Mouse (Mus musculus): ENCODE measurements around the gene Cntn5. TPM values are rescaled to one million over a fixed set of nuclear protein-coding genes. Genes with fewer than 3 reads are reported as not detected.

The Cntn5 gene
- polyA plus RNA-seq, 1 experiment from 2014 or later: 0.54 TPM

DNA sequence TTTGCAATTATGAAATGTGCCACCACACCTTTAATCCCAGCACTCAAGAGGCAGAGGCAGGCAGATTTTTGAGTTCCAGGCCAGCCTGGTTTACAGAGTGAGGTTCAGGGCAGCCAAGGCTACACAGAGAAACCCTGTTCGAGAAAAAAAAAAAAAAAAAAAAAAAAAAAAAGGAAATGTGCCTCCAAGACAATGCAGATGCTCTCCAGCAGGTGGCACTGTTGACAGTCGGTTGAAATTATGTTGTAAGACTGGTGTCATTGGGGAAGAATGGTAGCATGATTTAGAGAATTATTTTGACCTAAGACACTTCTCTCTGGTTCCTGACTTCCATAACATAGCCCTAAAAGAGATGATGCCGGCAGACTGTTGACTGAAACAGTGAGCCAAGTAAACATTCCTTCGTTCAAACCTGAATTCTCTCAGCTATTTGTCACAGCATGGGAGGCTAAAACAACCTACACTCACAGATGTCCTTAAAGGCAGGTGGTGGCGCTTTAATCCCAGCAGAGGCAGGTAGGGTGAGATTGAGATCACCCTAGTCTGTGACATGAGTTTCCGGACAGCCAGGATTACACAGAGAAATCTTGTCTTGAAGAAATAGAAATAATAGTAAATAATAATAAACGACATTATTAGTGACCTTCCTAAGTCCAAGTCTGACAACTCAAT is 579.7 kb downstream of the Cntn5 start:
- Histone ChIP-seq H3K4me3 (ENCODE audit: low read depth, low read length) (no peak overlapping the region), H3K36me3 (ENCODE audit: control insufficient read depth, insufficient read depth, low read length) (no peaks in the 10 kb centered on the region), H3K27ac (ENCODE audit: low read depth) (no peak overlapping the region), H3K4me2 (ENCODE audit: low read length) (no peak overlapping the region), H3K4me1 (replicated peaks; ENCODE audit: control insufficient read depth, insufficient read depth, low read length) (no peaks in the 10 kb centered on the region), H3K9ac (ENCODE audit: low read length) (no peak overlapping the region), H3K27me3 (replicated peaks; ENCODE audit: control insufficient read depth, insufficient read depth, low read length) (no peaks in the 10 kb centered on the region), H3K9me3 (ENCODE audit: control insufficient read depth, low read length) (no peaks in the 10 kb centered on the region)
- peak; percentile 69 for DNase-seq (ENCODE audit: low spot score)
- WGBS: 36% methylated on average over 7 of the region's 7 CpGs
- no peak for ATAC-seq (replicated peaks; ENCODE audit: low FRiP score, low TSS enrichment, low read depth)

DNA sequence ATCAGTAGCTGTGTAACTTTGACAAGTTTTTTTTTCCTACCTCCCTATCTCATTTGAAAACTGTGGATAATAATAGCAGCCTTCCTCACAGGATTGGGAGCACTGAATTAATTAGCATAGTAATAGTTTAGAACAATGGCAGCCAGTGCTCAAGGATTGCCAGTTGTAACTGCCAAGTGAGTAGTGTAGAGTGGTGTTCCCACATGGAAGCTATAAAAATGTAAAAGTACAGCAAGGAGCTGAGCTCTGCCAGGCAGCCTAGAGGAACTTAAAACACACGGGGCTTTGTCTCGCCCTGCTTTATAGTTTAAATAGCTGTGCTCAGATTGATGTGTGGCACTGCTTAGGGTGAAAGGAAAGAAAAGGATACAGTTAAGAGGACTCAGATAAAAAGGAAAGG is 635.2 kb downstream of the Cntn5 start:
- Histone ChIP-seq H3K27ac (ENCODE audit: low read depth) (no peak overlapping the region), H3K9me3 (ENCODE audit: control insufficient read depth, low read length) (no peaks in the 10 kb centered on the region), H3K27me3 (replicated peaks; ENCODE audit: control insufficient read depth, insufficient read depth, low read length) (no peaks in the 10 kb centered on the region), H3K9ac (ENCODE audit: low read length) (no peak overlapping the region), H3K4me3 (ENCODE audit: low read depth, low read length) (no peak overlapping the region), H3K36me3 (ENCODE audit: control insufficient read depth, insufficient read depth, low read length) (no peaks in the 10 kb centered on the region), H3K4me1 (replicated peaks; ENCODE audit: control insufficient read depth, insufficient read depth, low read length) (no peaks in the 10 kb centered on the region), H3K4me2 (ENCODE audit: low read length) (no peak overlapping the region)
- WGBS: 31% methylated on average over 2 of the region's 2 CpGs
- DNase-seq (ENCODE audit: low spot score): no peak
- no peak for ATAC-seq (replicated peaks; ENCODE audit: low FRiP score, low TSS enrichment, low read depth)

DNA sequence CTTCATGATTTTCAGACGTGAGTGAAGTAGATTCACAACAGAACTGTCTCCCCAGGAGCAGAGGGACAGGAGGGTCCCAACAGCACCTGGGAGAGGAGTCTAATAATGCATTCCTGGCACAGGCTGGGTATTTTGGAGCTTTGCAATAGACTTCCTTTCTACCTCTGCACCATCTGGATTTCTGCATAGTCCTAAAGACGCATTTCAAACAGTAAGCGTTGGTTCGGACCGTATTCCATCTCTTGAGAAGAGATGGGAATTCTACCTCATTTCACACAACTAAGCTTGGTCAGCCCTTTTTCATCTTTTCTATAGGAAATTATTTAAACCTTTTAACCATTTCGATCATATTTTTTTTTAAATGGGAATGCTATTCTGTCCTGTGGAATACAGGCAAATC is 635.7 kb downstream of the Cntn5 start:
- ATAC-seq (replicated peaks; ENCODE audit: low FRiP score, low TSS enrichment, low read depth) (no peak), DNase-seq (ENCODE audit: low spot score) (no peak)
- Histone ChIP-seq H3K4me1 (replicated peaks; ENCODE audit: control insufficient read depth, insufficient read depth, low read length) (no peaks in the 10 kb centered on the region), H3K4me3 (ENCODE audit: low read depth, low read length) (no peak overlapping the region), H3K36me3 (ENCODE audit: control insufficient read depth, insufficient read depth, low read length) (no peaks in the 10 kb centered on the region), H3K27me3 (replicated peaks; ENCODE audit: control insufficient read depth, insufficient read depth, low read length) (no peaks in the 10 kb centered on the region), H3K9me3 (ENCODE audit: control insufficient read depth, low read length) (no peaks in the 10 kb centered on the region), H3K27ac (ENCODE audit: low read depth) (no peak overlapping the region), H3K9ac (ENCODE audit: low read length) (no peak overlapping the region), H3K4me2 (ENCODE audit: low read length) (no peak overlapping the region)
- 79% methylated on average over 6 of the region's 6 CpGs for WGBS

DNA sequence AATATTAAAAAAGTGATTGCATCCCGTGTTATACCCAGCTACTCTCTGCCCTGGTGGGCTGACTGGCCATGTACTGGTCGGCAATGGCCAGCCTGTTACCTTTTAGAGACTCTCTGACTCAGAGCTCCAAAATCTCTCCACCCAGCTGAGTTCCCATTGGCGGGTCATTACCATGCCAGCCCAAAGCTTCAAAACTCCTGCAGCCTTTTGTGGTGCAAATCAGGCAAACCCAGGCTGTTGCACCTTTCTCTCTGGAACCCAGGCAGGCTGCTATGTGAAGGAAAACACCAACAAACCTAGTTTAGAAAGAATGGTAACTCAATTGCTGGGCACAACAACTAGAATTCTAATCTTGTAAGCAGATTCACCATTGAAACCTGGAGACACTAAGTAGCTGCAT is 639.0 kb downstream of the Cntn5 start:
- Histone ChIP-seq H3K9ac (ENCODE audit: low read length) (no peak overlapping the region), H3K4me3 (ENCODE audit: low read depth, low read length) (no peak overlapping the region), H3K4me2 (ENCODE audit: low read length) (no peak overlapping the region), H3K36me3 (ENCODE audit: control insufficient read depth, insufficient read depth, low read length) (no peaks in the 10 kb centered on the region), H3K9me3 (ENCODE audit: control insufficient read depth, low read length) (no peaks in the 10 kb centered on the region), H3K4me1 (replicated peaks; ENCODE audit: control insufficient read depth, insufficient read depth, low read length) (no peaks in the 10 kb centered on the region), H3K27ac (ENCODE audit: low read depth) (no peak overlapping the region), H3K27me3 (replicated peaks; ENCODE audit: control insufficient read depth, insufficient read depth, low read length) (no peaks in the 10 kb centered on the region)
- ATAC-seq (replicated peaks; ENCODE audit: low FRiP score, low TSS enrichment, low read depth) (no peak), DNase-seq (ENCODE audit: low spot score) (no peak)
- WGBS: 52% methylated on average over 3 of the region's 3 CpGs

DNA sequence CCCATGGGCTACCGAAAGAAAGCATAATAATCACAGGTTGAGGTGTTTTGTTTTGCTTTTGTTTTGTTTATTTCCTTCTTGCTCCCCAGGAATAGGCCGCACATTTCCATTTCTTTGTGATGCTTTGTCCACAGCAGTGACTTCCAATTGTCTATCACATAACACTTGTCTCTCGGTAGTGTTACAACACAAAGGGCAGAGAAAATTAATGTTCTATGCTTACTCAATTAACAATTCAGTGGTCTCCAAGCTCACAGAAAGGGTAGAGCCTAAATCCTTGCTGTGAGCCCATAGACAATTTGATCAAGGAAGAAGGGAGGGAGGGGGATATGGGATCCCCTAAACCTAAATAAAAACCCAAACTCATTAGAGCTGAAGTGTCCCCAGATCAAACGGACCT is 671.2 kb downstream of the Cntn5 start:
- no peak for ATAC-seq (replicated peaks; ENCODE audit: low FRiP score, low TSS enrichment, low read depth)
- Histone ChIP-seq H3K27ac (ENCODE audit: low read depth) (no peak overlapping the region), H3K4me1 (replicated peaks; ENCODE audit: control insufficient read depth, insufficient read depth, low read length) (no peaks in the 10 kb centered on the region), H3K36me3 (ENCODE audit: control insufficient read depth, insufficient read depth, low read length) (no peaks in the 10 kb centered on the region), H3K27me3 (replicated peaks; ENCODE audit: control insufficient read depth, insufficient read depth, low read length) (no peaks in the 10 kb centered on the region), H3K4me2 (ENCODE audit: low read length) (no peak overlapping the region), H3K4me3 (ENCODE audit: low read depth, low read length) (no peak overlapping the region), H3K9ac (ENCODE audit: low read length) (no peak overlapping the region), H3K9me3 (ENCODE audit: control insufficient read depth, low read length) (no peaks in the 10 kb centered on the region)
- DNase-seq (ENCODE audit: low spot score): no peak
- 80% methylated on average over 4 of the region's 4 CpGs for WGBS

DNA sequence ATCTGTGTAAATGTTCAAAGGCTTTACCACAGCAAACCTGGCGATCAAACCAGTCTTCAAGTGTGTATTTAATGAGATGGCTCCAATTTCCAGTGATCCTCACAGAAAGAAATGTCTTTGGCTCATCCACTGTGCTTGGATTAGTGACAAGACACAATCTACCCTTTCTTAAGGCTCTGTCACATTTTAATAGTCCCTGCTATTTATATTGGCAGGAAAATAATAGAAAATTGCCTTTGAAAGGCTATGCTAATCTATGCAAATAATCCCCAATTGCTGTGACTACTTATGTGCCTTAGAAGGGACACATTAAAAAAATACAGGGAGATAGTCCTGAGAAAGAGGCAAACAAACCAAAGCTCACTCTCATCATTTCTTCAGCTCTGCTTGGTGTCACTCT is 672.5 kb downstream of the Cntn5 start:
- ATAC-seq (replicated peaks; ENCODE audit: low FRiP score, low TSS enrichment, low read depth): no peak
- 61% methylated on average over 1 of the region's 1 CpGs for WGBS
- no peak for DNase-seq (ENCODE audit: low spot score)

DNA sequence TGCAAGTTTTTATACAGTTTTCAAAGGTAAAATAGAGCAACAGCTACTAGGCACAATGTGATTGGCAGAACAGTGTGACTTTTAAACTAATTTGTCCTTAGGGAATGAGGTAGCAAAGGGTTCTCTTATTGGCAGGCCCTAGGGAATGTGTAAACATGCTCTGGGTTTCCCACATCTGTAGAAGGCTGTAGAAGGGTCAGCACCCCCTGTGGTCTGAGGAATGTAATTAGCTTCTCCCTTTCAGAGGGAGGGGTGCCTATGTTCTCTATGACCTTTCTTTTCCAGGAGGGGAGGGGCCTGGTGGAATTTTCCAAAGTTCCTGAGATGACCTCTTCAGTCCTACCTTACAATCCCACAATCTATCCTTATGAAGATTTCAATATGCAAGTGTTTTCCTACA is 673.6 kb downstream of the Cntn5 start:
- DNase-seq (ENCODE audit: low spot score): no peak
- no peak for ATAC-seq (replicated peaks; ENCODE audit: low FRiP score, low TSS enrichment, low read depth)

More for the DNA sequence above, 672.5 kb downstream of the Cntn5 start:
- Histone ChIP-seq H3K9ac (ENCODE audit: low read length) (no peak overlapping the region), H3K36me3 (ENCODE audit: control insufficient read depth, insufficient read depth, low read length) (no peaks in the 10 kb centered on the region), H3K4me2 (ENCODE audit: low read length) (no peak overlapping the region), H3K4me1 (replicated peaks; ENCODE audit: control insufficient read depth, insufficient read depth, low read length) (no peaks in the 10 kb centered on the region), H3K4me3 (ENCODE audit: low read depth, low read length) (no peak overlapping the region), H3K27me3 (replicated peaks; ENCODE audit: control insufficient read depth, insufficient read depth, low read length) (no peaks in the 10 kb centered on the region), H3K9me3 (ENCODE audit: control insufficient read depth, low read length) (no peaks in the 10 kb centered on the region), H3K27ac (ENCODE audit: low read depth) (no peak overlapping the region)

DNA sequence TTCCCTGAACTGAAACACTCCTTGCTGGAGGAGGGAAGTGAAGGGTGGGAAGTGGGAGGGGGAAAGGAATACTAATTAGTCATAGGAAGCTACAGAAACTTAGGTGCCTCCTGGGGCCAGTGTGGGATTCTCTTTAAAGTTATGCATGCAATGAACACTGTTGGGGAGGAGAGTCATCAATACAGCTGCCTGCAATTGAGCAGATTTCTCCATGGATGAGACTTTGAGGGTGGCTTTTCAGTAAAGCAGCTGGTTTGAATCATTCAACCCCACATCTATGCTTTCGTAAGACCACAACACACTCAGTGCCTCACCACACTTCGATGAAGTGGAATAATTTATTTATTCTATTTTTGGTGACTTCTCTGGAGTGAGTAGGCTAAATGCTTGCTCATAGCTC is 674.9 kb downstream of the Cntn5 start:
- Histone ChIP-seq H3K27me3 (replicated peaks; ENCODE audit: control insufficient read depth, insufficient read depth, low read length) (no peaks in the 10 kb centered on the region), H3K9ac (ENCODE audit: low read length) (no peak overlapping the region), H3K4me2 (ENCODE audit: low read length) (no peak overlapping the region), H3K9me3 (ENCODE audit: control insufficient read depth, low read length) (no peaks in the 10 kb centered on the region), H3K4me3 (ENCODE audit: low read depth, low read length) (no peak overlapping the region), H3K4me1 (replicated peaks; ENCODE audit: control insufficient read depth, insufficient read depth, low read length) (no peaks in the 10 kb centered on the region), H3K27ac (ENCODE audit: low read depth) (no peak overlapping the region), H3K36me3 (ENCODE audit: control insufficient read depth, insufficient read depth, low read length) (no peaks in the 10 kb centered on the region)
- DNase-seq (ENCODE audit: low spot score) (no peak), ATAC-seq (replicated peaks; ENCODE audit: low FRiP score, low TSS enrichment, low read depth) (no peak)
- WGBS: 47% methylated on average over 2 of the region's 2 CpGs

More for the DNA sequence above, 673.6 kb downstream of the Cntn5 start:
- Histone ChIP-seq H3K4me2 (ENCODE audit: low read length) (no peak overlapping the region), H3K27me3 (replicated peaks; ENCODE audit: control insufficient read depth, insufficient read depth, low read length) (no peaks in the 10 kb centered on the region), H3K36me3 (ENCODE audit: control insufficient read depth, insufficient read depth, low read length) (no peaks in the 10 kb centered on the region), H3K4me3 (ENCODE audit: low read depth, low read length) (no peak overlapping the region), H3K9me3 (ENCODE audit: control insufficient read depth, low read length) (no peaks in the 10 kb centered on the region), H3K9ac (ENCODE audit: low read length) (no peak overlapping the region), H3K4me1 (replicated peaks; ENCODE audit: control insufficient read depth, insufficient read depth, low read length) (no peaks in the 10 kb centered on the region), H3K27ac (ENCODE audit: low read depth) (no peak overlapping the region)

DNA sequence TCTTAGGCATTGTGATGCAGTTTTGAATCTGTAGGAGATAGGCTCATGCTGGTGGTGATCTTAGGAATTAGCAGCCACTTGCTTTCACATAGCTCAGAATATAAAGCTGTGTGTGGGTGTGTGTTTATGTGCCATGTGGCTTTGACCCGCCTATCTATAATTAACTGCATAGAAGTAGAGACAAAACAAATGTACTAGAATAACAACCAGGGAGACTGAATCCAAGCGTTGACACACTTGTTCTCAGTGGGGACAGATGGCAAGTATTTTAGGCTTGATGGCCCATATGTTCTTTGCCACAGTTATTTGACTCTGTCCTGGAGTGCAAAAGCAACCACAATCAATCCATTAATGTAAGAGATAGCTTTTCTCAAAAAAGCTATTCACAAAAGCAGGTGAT is 678.6 kb downstream of the Cntn5 start:
- no peak for ATAC-seq (replicated peaks; ENCODE audit: low FRiP score, low TSS enrichment, low read depth)
- no peaks in the 10 kb centered on the region for H3K4me1 ChIP-seq (replicated peaks; ENCODE audit: control insufficient read depth, insufficient read depth, low read length)
- H3K27me3 ChIP-seq (replicated peaks; ENCODE audit: control insufficient read depth, insufficient read depth, low read length): no peaks in the 10 kb centered on the region
- H3K36me3 ChIP-seq (ENCODE audit: control insufficient read depth, insufficient read depth, low read length): no peaks in the 10 kb centered on the region
- H3K9me3 ChIP-seq (ENCODE audit: control insufficient read depth, low read length): no peaks in the 10 kb centered on the region
- no peak overlapping the region for H3K27ac ChIP-seq (ENCODE audit: low read depth)
- DNase-seq (ENCODE audit: low spot score): no peak
- H3K4me2 ChIP-seq (ENCODE audit: low read length): no peak overlapping the region
- WGBS: 84% methylated on average over 2 of the region's 2 CpGs
- H3K9ac ChIP-seq (ENCODE audit: low read length): no peak overlapping the region
- H3K4me3 ChIP-seq (ENCODE audit: low read depth, low read length): no peak overlapping the region
